Mouse (Mus musculus) skeletal muscle tissue, adult 2 months (tissue): ENCODE measurements around the gene Ncstn.
A peak's percentile ranks its signal among the peaks of the same experiment; 100 is the strongest.

Experiments used
- DNase-seq: peaks from one replicate; pipeline ENCODE4 v3.0.0-alpha.2; 2012; ENCODE audit warnings: low read depth, low spot score

Gene Ncstn

GRCm38 (mm10) chr1:172027809-172028102 is 54.8 kb downstream of the Ncstn start:
- DNase-seq: no peak

GRCm38 (mm10) chr1:172027010-172027808 is 55.4 kb downstream of the Ncstn start:
- DNase-seq: peak; percentile 69

- no peak for DNase-seq
Observed at GRCm38 (mm10) chr1:172026201-172026901, 56.2 kb downstream of the Ncstn start.

- no peak for DNase-seq
Observed at GRCm38 (mm10) chr1:172025201-172025904, 57.2 kb downstream of the Ncstn start.

GRCm38 (mm10) chr1:172024140-172024895 is 58.3 kb downstream of the Ncstn start:
- no peak for DNase-seq

- no peak for DNase-seq
Observed at GRCm38 (mm10) chr1:172019863-172020521, 62.6 kb downstream of the Ncstn start.

- DNase-seq: no peak
Observed at GRCm38 (mm10) chr1:172019339-172019738, 63.3 kb downstream of the Ncstn start.

- DNase-seq: no peak
Observed at GRCm38 (mm10) chr1:172018336-172019311, 64.0 kb downstream of the Ncstn start.

- DNase-seq: no peak
Observed at GRCm38 (mm10) chr1:172017517-172018070, 65.0 kb downstream of the Ncstn start.

- DNase-seq: no peak
Observed at GRCm38 (mm10) chr1:172016660-172017516, 65.7 kb downstream of the Ncstn start.

- no peak for DNase-seq
Observed at GRCm38 (mm10) chr1:172016031-172016430, 66.6 kb downstream of the Ncstn start.
